Comparison of ENCODE assay signal across 32 mouse cellular contexts in the genomic region with DNA sequence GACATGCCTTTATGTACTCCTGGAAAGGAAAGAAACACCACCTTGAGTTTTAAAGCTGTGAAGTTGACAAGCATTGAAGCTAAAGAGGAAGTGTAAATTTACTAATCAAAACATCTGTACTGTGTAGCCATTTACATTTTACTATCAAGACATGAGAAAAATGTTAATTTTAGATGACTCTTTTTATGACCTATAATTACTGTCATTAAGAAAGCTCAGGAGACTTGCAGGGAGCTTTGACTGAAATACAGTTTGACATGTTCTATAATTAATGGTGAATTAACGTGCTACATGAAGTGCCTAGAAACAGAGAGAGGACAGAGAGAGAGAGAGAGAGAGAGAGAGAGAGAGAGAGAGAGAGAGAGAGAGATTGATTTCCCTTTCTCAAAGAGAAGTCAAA.
A peak's percentile ranks its signal among the peaks of the same experiment; 100 is the strongest.
DNase-seq lines count a peak whose midpoint lies in the region; ATAC-seq and TF ChIP-seq lines count a peak whose summit lies in the region.
"Had no signal": no experiment of that assay in that cellular context is flagged by ENCODE, and none has a peak within 500 bp of the region (broad histone marks: within the 10 kb centered on the region; RNA-seq: fewer than 3 reads in every experiment).

No protein-coding gene starts in this region.

- no peak for ATAC-seq in hindbrain, postnatal 0 days
- no peak for ATAC-seq in hindbrain, embryonic 11.5 days (ENCODE audit: low FRiP score)
- ATAC-seq in intestine, postnatal 0 days, result no peak
- ATAC-seq: activated CD4-positive, CD25-positive, alpha-beta regulatory T cell, adult 4 months; inflammation-experienced regulatory T-cells, adult 6 months; lung, postnatal 0 days; midbrain, embryonic 13.5 days had no signal

- H3K4me3 ChIP-seq in hindbrain, postnatal 0 days (ENCODE audit: low read length), result no peak overlapping the region
- H3K4me3 ChIP-seq in hindbrain, embryonic 11.5 days (ENCODE audit: low read depth, low read length), result no peak overlapping the region
- H3K4me3 ChIP-seq in intestine, postnatal 0 days (ENCODE audit: low read depth, low read length), result no peak overlapping the region
- H3K4me3 ChIP-seq: erythroblast, embryonic 14.5 days; heart, adult 2 months; heart, embryonic 12.5 days; liver, embryonic 13.5 days; megakaryocyte, embryonic 14.5 days; midbrain, embryonic 13.5 days had no signal

- H3K27ac ChIP-seq in hindbrain, postnatal 0 days, result no peak overlapping the region
- H3K27ac ChIP-seq in hindbrain, embryonic 11.5 days (ENCODE audit: low read depth, low read length), result no peak overlapping the region
- no peak overlapping the region for H3K27ac ChIP-seq in intestine, postnatal 0 days (ENCODE audit: low read depth, low read length)
- H3K27ac ChIP-seq: heart, adult 2 months; hindbrain, embryonic 14.5 days; liver, embryonic 13.5 days; midbrain, embryonic 13.5 days had no signal

- DNase-seq in hindbrain, postnatal 0 days (ENCODE audit: low spot score), result peak; percentile 1
- DNase-seq in hindbrain, embryonic 11.5 days (ENCODE audit: low spot score), result no peak
- DNase-seq in A20 (ENCODE audit: low read depth, low spot score), result peak; percentile 13
- peak; percentile 6 for DNase-seq in brain, embryonic 18.5 days (ENCODE audit: low read depth, low spot score)
- peak; percentile 50 for DNase-seq in retina, embryonic 14.5 days (ENCODE audit: low spot score)
- DNase-seq in gastrocnemius, postnatal 25 days, result no peak
- DNase-seq: adrenal gland, adult 2 months; adrenal gland, postnatal 36 days; cerebellum, adult 11 months; cerebellum, adult 9-10 months; embryo, embryonic 11 days; heart, adult 2 months; heart, postnatal 4 days; kidney, adult 18-20 months; kidney, postnatal 4 days; layer of hippocampus, postnatal 36 days; left cerebral cortex, postnatal 4 days; liver, embryonic 13.5 days; lung, adult 18-20 months; lung, postnatal 4 days; right cerebral cortex, postnatal 14 days; thymus, postnatal 4 days had no signal

- no peaks in the 10 kb centered on the region for H3K9me3 ChIP-seq in hindbrain, postnatal 0 days (ENCODE audit: low read length)
- H3K9me3 ChIP-seq in hindbrain, embryonic 11.5 days (ENCODE audit: control insufficient read depth, low read length), result no peaks in the 10 kb centered on the region
- no peaks in the 10 kb centered on the region for H3K9me3 ChIP-seq in intestine, postnatal 0 days (ENCODE audit: control insufficient read depth)
- H3K9me3 ChIP-seq: liver, embryonic 13.5 days; midbrain, embryonic 13.5 days had no signal

- WGBS in hindbrain, postnatal 0 days, result 55% methylated on average over 1 of the region's 1 CpGs
- WGBS in hindbrain, embryonic 11.5 days, result 59% methylated on average over 1 of the region's 1 CpGs
- 34% methylated on average over 1 of the region's 1 CpGs for whole genome bisulfite sequencing in intestine, postnatal 0 days

- H3K36me3 ChIP-seq in hindbrain, postnatal 0 days (ENCODE audit: insufficient read depth, low read length), result no peaks in the 10 kb centered on the region
- no peaks in the 10 kb centered on the region for H3K36me3 ChIP-seq in hindbrain, embryonic 11.5 days (ENCODE audit: control insufficient read depth, insufficient read depth, low read length)
- no peaks in the 10 kb centered on the region for H3K36me3 ChIP-seq in intestine, postnatal 0 days (ENCODE audit: control insufficient read depth, insufficient read depth)
- H3K36me3 ChIP-seq: heart, embryonic 12.5 days; liver, embryonic 13.5 days; midbrain, embryonic 13.5 days had no signal

- no peak for TF ChIP-seq CTCF in hindbrain, postnatal 0 days (IDR thresholded peaks at IDR 0.05; ENCODE audit: low read depth)
- no peak for TF ChIP-seq CTCF in intestine, postnatal 0 days (IDR thresholded peaks at IDR 0.05; ENCODE audit: low read depth)

- H3K9ac ChIP-seq in hindbrain, postnatal 0 days (replicated peaks; ENCODE audit: low read length), result no peak overlapping the region
- no peak overlapping the region for H3K9ac ChIP-seq in hindbrain, embryonic 11.5 days (ENCODE audit: low read depth, low read length)
- no peak overlapping the region for H3K9ac ChIP-seq in intestine, postnatal 0 days (ENCODE audit: low read depth, low read length)
- H3K9ac ChIP-seq: heart, embryonic 12.5 days; hindbrain, embryonic 14.5 days; liver, embryonic 13.5 days; midbrain, embryonic 13.5 days had no signal

- H3K4me2 ChIP-seq in hindbrain, postnatal 0 days (ENCODE audit: low read depth, low read length), result no peak overlapping the region
- H3K4me2 ChIP-seq in hindbrain, embryonic 11.5 days (replicated peaks; ENCODE audit: low read depth, low read length), result no peak overlapping the region
- H3K4me2 ChIP-seq in intestine, postnatal 0 days (replicated peaks; ENCODE audit: low read depth), result no peak overlapping the region
- H3K4me2 ChIP-seq: heart, embryonic 12.5 days; hindbrain, embryonic 14.5 days; liver, embryonic 13.5 days; midbrain, embryonic 13.5 days had no signal

- no peaks in the 10 kb centered on the region for H3K27me3 ChIP-seq in hindbrain, postnatal 0 days (ENCODE audit: insufficient read depth, low read length)
- H3K27me3 ChIP-seq in hindbrain, embryonic 11.5 days (ENCODE audit: control insufficient read depth, insufficient read depth, low read length), result no peaks in the 10 kb centered on the region
- H3K27me3 ChIP-seq in intestine, postnatal 0 days (replicated peaks; ENCODE audit: control insufficient read depth, insufficient read depth, low read length), result no peaks in the 10 kb centered on the region
- H3K27me3 ChIP-seq: CH12.LX; heart, embryonic 12.5 days; liver, embryonic 13.5 days; megakaryocyte, embryonic 14.5 days; midbrain, embryonic 13.5 days had no signal

- H3K4me1 ChIP-seq in hindbrain, postnatal 0 days (ENCODE audit: insufficient read depth, low read length), result no peaks in the 10 kb centered on the region
- H3K4me1 ChIP-seq in hindbrain, embryonic 11.5 days (replicated peaks; ENCODE audit: control insufficient read depth, insufficient read depth, low read length), result no peaks in the 10 kb centered on the region
- H3K4me1 ChIP-seq in intestine, postnatal 0 days (replicated peaks; ENCODE audit: control insufficient read depth, insufficient read depth, low read length), result no peaks in the 10 kb centered on the region
- H3K4me1 ChIP-seq: heart, embryonic 12.5 days; liver, embryonic 13.5 days; megakaryocyte, embryonic 14.5 days; midbrain, embryonic 13.5 days had no signal

Comparison
In these comparisons a context has a peak if more than half of its experiments do, and no peak if none do; other contexts are left out.
1. DNase-seq: peak in hindbrain, postnatal 0 days (single experiment), A20 (single experiment), brain, embryonic 18.5 days (single experiment) and retina, embryonic 14.5 days (single experiment); none in hindbrain, embryonic 11.5 days (single experiment) and gastrocnemius, postnatal 25 days (single experiment).